Mouse (Mus musculus): ENCODE data around the gene Foxs1.

DNA sequence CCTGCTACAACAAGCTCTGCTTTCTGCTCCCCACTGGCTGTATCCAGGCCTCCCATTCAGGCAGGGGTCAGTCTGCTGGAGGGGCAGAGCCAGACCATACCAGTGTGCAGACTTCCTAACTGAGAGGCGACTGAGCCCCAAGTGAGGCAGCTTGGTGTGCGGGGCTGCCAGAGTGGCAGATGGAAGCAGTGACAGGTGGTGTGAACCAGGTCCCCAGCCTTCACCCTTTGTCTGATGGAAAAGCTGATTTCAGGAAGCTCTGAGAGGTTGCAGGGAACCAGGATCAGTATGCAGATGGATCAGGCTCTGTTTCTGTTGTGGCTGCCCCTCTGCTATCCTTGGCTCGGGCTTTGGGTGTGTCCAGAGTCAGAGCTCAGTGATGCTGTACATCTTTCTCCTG, 9.4 kb downstream of the Foxs1 start:
- TF ChIP-seq CTCF (conservative IDR thresholded peaks at IDR 0.05; ENCODE audit: insufficient read depth, insufficient read length, low read depth, low read length) (no peak), POLR2A (IDR thresholded peaks at IDR 0.05; ENCODE audit: low read depth, low read length) (no peak)

All from kidney, adult 2 months (tissue).